Mouse (Mus musculus) thymus, postnatal 25 days (tissue): ENCODE measurements at regions not wholly inside any gene's neighbourhood (a gene's known extent, or its start where the extent isn't known, plus 50 kb on each side); places are given as distances from the start of the nearest gene placed in this dataset.

Source experiments
- DNase-seq: peaks from one replicate; pipeline ENCODE4 v3.0.0; 2022

DNA sequence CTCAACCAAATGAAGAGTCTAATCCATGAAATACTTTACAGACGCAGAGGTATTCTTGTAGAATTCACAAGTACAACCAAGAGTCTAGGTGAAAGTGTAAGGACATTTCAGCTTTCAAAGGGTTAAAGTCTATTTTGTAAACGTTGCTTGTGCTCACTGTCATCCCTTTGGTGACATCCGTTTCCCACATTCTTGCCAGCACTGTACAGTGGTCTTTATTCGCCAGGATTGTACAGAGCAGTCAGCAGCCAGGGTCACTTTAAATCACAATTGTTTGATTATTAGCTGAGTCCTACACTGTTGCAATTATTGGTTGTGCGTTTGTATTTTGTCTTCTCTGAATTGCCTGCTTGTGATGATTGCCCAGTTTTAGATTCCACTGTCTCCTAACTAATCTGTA lies 427.3 kb upstream of the Rgma start:
- DNase-seq, result no peak

DNA sequence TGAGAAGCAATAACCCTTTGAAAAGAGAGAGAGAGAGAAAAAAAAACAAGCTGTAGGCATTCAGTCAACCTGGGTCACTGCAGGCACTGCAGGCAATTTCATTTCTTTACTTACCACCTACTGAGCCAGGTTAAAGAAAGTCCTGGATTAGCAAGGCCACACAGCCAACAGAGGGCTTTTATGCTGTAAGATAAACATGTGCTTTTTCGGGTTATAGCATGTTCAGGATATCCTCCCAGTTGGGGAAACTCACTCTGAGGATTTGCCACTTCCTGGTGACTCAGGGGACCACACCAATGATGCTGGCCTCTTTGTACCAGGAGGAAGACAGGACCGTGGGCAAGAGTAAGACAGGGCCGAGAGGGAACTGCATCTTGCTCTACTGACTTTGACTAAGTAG lies 426.6 kb upstream of the Rgma start:
- no peak for DNase-seq

DNA sequence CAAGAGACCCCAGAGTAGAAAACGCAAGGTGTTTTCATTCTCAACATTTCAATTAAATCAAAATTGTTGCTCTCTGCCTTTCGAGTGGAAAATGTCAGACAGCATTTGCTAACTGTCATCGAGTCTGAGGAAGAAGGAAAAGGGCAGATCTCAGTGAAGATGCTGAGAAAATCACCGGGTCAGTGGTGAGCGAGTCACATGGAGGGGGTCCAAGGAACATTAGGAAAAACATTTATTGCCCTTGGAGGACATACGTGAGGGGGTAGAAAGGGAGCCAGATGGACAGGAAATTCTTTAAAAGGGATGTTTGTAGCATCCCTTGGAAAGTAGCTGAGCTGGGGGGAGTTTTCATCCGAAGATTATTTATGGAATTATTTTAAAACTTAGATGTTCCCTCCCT lies 425.4 kb upstream of the Rgma start:
- no peak for DNase-seq

DNA sequence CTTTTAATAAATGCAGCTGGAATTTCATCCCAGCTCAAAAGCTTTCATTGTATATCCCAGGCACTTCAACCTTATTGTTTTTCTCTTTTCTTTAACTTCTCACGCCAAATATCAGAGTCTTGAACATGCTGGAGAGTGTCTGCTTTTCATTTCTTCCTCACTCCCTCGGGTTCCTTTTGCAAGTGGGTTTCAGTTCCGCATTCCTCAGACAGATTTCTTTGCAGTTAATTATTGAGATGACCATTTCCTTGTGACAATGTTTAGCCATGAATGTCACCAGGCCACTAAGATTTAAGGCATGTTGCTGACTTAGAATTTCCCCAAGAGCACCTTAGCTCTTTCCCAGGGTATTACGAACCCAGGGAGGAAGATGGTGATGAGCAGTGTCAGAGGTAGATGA lies 417.6 kb upstream of the Rgma start:
- no peak for DNase-seq

DNA sequence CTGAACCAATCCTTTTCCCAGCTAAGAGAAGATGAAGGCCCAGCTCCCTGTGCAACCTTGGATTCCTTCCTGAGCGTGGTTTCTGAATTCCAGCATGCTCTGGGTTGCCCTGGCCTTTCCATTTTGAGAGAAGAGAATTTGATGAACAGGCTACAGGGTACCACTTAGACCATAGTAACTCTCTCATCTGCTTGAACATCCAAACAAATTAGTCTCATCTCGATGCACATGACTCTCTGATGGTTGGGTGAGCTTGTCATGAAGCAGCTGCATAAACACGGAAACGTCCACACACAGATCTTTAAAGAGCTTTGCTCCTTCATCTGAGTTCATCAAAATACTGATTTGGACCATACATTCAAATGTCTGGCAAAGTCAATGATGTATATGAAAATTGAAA lies 414.0 kb upstream of the Rgma start:
- DNase-seq, result no peak

DNA sequence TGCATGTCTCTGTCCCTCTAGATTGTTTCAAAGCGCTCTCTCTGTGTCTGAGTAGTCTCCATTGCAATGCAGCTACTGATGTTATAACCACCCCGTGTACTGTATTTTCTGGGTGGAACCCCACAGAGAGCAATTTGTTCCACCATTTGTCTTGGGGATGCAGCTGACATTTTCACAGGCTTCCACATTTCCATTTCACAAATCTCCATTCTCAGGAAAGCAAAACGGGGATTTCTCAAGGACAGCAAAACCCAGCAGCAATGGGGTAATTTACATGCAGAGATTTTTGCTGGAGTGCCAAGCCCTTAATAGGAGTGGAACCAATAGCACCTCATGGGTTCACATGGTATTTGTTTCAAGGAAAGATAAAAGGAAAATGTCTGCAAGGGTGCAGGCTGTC lies 412.5 kb upstream of the Rgma start:
- no peak for DNase-seq

DNA sequence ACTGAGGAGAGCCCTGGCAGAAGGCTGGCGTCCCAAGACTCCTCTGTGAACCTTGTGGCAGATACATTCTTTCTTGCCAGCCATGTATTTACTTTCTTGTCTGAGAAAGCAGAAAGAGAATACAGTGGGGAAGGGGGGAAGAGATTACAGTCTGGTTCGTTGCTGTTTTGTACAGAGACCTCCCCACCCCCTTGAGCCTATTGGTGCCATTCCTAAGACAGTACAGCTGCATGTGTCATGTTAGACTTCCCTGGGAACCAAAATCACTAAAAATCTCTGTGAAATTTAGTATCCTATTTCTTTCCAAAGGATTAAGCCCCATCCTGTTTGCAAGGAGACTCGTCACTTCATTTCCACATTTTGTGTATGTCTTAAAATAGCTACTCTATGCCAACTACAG lies 411.4 kb upstream of the Rgma start:
- no peak for DNase-seq

DNA sequence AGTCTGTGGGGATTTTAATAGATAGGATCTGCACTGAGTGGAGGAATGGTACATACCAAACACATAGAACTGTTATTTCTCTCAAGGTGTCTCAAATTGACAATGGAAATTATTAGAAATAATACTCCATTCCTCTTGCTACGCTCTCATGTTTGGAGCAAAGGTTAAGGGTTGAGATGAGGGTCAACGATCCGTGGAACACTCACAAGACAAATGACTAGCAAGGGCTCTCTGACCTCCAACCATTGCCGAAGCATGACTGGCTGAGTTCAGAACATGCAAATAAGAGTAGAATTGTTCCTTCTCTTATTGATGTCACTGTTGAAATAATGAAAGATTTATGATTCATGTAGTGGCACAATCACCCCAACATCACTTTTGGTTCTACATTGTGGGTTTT lies 407.1 kb upstream of the Rgma start:
- DNase-seq, result no peak

DNA sequence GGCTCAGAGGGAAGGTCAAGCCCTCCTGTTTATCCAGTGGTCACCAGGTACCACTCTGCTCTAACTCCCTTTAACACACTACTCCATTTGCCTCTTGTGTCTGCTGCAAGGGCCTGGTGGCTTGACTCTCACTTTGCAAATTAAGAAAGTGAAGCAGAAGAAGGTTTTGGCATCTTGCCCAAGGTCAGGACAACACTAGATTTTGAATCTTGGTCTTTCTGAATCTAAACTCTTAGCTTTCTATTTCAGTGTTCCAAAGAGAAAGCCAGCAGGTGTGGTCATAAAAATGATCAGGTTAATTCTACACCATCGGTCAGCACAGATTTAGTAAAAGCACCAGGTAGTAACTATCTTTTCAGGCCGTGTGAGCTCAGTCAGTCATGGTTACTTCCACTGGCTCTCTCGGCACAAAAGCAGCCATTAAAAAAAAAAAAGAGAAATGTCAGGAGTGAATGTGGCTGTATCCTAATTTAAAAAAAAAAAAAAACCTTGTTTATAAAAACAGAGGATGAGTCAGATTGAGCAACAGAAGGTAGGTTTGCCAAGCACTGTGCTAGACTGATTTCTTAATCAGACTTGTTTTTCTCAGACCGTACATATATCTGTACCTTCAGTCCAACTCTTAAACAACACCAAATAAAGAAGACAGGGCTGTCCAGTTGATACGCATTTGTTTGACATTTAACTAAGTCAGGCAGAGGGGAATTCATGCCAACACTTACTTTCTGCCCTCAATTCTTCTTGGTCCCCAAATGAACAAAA lies 403.6 kb upstream of the Rgma start:
- DNase-seq, result no peak

DNA sequence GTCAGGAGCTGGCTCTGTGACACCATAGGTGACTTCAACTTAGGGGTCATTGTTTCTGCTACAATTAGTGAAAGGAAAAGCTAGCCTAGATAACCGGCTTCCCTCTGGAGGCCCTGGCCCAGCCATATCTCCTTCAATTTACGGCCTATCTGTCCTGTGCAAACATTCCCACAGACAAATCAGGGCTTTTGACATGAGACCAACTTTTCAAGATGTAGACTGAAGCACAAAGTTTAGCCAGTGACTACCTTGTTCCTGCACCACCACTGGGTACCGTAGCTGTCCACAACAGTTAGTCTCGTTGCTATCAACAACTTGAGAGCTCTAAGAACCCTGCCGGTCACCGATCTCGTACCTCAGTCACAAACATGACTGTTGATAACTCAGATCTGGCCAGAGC lies 402.9 kb upstream of the Rgma start:
- no peak for DNase-seq

DNA sequence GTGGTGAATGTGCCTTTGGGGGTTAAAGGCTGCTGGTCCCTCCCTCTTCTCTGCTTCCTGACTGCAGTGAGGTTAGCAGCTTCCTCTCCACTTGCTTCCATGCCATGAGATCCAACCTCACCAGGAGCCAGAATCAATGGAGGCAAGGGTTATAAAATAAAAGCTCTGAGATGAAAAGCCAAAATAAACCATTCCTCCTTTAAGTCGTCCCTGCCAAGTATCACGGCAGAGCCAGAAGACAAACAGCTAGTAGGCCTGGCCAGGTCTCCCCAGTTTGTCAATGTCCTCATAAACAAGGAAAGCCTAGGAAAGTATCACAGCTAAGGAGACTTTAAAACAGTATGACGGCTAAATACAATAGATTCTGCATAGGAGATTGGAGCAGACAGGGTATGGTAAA lies 401.5 kb upstream of the Rgma start:
- no peak for DNase-seq

DNA sequence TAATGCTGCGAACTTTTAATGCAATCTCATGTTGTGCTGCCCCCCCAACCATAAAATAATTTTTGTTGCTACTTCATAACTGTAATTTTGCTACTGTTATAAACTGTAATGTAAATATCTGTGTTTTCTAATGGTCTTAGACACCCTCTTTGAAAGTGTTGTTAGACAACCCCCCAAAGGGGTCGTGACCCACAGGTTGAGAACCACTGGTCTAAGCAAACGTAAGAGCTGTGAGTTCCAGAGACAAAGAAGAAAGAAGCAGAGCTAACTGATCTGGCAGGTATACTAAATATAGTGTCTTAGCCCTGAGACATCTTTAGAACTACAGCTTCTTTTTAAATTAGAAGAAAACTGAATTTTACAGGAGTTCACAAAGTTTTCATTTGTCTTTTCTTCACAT lies 400.9 kb upstream of the Rgma start:
- DNase-seq, result no peak

DNA sequence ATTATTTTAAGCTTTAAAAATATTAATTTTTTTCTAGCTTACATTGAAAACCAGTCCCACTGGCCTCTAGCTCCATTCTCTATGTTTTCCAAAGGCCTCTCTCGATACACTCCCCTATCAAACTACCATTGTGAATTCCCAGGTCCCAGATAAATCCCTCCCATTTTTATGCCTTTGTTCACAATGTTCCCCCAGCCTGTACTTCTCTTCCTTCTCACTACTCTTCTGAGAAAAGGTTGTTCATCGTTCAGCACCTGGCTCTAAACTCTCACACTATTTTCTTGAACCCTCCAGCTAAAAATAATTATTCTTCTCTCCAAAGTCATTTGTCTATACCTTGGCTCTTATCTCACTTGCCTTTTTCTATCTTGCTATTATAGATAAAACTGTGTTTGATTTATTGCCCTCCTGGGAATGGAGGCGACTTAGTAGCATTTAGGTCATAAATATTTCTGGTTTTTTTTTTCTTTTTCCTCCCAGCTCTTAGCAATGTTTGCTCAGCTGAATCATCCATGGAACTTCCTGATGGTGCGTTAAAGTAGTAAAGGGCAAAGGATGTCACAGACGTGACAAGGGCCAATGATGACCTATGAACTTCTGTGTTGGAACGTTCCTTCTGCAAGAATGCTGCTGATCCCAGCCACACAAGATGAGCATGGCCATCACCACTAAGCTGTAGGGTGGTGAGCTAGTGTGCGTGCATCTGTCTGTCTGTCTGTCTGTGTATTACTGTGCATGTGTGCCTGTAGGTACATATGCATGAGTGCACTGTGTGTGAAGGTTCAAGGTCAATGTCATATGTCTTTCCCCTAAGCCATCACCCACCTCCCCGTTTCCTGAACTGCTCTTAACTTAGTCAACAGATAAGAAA lies 384.5 kb upstream of the Rgma start:
- DNase-seq, result no peak

DNA sequence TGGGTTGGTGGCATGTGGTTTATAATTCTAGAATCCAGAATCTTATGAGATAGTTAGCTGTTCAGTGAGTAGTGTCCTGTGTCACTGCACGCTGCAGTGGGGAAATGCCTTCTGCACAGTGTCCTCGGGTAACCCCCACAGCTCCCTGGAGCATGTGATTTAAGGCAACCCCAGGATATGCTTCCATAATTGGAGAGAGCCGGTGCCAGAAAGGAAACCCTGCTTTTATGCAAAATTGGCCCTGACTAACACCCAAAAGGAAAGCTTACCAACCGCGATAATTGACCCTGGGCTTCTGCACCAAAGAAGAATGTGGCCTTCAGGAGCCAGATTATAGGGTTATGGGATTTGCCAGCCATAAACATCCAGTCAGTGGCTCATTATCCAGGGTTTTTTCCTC lies 376.9 kb upstream of the Rgma start:
- no peak for DNase-seq

DNA sequence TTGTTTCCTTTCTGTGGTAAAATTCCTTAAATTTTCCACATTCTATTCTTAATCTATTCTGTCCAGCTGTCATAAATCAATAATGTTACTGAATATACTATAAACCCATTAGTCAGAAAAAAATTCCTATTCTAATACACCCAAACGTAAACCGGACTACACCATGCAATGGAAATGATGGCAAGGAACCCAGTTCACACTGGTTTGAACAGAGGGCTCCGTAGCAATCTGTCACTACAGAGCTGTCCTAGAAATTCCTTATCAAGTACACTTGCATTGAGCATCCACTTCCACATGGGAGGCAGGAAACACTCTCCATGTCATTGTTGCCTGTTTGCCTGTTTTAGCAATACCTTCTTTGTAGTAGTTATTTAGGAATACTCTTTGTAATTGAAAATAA lies 356.2 kb upstream of the Rgma start:
- no peak for DNase-seq

DNA sequence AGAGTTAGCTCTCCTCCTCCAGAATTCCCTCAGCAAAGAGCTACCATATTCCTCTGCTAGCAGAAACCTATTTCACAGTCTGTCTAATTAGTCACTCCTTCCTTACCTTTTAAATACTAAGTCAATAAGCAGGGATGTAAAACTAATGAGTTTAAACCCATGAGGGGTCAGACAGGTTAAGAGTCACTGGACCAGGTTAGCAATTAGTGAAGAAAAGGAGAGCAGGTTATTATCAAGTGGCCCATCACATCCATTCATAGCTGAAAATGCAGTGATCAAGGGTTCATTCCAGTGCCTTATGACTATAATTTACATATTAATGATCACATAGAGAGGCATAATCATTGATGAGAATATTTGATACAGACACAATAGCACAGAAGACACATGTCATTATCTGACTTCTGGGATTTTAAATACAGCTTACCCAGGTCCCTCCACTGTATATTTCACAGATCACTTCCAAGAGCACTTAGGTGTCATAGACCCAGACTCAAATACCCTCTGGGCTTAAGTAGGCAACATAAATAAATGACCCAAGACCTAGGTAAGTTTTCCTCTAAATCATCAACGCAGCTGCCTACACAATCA lies 355.4 kb upstream of the Rgma start:
- DNase-seq, result no peak

DNA sequence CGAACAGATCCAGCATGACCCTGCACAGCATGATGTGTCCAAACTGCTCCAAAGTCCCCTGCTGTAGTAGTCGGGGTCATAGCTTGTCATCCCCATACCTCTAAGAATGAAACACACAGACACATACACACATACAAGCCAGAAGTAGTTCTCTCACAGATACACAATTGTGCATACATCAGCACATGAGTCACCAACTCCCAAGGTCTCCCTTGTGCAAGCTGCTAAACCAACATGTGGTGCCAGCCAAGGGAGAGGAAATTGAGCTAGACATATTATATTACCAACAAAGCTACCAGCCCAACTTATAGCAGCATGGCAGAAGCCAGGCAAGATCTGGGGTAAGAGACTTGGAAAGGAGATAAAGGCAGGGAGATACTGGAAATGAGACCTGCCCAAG lies 353.5 kb upstream of the Rgma start:
- DNase-seq, result no peak

DNA sequence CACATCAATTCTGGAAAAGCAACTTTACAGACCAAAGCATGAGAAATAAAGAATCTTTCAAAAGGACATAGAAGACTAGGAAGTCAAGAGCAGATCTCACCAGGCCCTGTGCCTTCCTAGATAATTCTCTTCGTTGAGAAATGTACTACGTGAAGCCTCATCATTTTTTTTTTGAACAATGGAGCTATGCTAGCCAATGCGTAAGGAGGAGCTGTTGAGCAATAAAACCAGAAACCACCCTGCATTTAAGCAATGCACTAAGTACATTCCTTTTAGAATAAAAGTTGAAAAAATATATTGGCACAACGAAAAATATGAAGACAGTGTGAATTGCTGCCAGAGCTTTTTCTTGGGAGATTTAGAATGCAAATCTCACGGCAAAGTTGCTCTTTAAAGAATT lies 349.7 kb upstream of the Rgma start:
- no peak for DNase-seq

DNA sequence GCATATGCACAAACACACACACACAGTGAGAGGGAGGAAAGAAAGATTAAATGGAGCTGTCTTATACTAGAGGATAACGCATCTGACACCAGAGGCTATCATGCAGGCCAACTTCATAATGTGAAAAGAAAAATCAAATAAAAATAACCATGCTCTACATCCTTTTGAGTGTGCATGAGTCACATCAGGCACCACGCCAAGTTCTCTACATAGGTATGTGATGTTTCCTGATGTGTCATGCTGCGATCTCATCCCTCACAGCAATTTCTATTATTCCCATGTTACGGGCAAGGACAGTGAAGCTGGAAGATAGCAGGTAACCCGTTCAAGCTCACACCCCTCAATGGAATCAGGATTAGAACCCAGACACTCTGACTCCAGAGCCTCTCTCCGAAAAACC lies 346.4 kb upstream of the Rgma start:
- DNase-seq, result no peak

DNA sequence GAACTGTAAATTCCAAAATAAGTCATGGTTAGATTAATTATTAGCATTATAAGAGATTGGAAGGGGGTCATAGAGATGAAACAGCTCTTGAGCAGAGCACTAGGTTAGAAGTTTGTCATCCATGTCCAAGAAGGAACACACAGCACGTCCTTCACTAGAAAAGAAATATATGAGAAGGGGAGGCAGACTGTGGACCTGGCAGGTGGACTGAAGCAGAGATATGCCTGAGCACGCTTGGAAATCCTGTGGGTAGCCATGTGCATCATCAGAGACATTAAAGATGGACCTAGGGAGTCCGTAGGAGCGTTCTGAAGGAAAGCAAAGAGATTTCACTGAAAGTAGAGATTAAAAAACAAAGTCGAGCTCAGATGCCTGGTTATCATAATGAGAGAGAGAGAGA lies 343.9 kb upstream of the Rgma start:
- DNase-seq, result no peak

DNA sequence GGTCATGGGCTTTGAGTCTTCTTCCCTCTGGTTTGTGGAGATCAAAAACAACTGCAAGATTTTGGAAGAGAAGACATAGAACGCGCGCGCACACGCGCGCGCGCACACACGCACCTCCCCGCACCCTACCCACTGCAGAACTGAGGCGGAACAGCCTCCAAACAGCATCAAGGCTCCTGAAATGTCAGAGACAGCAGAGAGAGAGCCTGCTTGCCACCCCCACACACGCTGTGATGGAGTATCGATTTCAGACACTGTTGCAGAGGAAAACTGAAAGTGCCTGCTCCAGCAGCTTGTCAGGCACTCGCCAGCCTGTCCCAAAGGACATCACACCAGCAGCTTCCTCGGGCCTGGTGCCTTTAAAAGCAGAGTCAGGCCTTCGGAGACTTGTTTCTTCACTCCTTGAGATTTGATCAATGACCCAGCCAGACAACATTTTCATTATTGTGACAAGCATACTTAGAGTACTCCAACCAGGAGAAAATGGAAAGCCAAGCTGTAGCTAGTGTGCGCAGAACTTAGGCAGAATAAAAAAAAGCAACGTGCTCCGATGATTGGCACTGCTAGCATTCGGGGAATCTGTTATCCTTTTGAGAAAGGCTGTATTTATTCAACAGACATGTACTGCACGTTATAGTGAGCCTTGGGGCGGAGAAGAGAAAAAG lies 342.9 kb upstream of the Rgma start:
- no peak for DNase-seq

DNA sequence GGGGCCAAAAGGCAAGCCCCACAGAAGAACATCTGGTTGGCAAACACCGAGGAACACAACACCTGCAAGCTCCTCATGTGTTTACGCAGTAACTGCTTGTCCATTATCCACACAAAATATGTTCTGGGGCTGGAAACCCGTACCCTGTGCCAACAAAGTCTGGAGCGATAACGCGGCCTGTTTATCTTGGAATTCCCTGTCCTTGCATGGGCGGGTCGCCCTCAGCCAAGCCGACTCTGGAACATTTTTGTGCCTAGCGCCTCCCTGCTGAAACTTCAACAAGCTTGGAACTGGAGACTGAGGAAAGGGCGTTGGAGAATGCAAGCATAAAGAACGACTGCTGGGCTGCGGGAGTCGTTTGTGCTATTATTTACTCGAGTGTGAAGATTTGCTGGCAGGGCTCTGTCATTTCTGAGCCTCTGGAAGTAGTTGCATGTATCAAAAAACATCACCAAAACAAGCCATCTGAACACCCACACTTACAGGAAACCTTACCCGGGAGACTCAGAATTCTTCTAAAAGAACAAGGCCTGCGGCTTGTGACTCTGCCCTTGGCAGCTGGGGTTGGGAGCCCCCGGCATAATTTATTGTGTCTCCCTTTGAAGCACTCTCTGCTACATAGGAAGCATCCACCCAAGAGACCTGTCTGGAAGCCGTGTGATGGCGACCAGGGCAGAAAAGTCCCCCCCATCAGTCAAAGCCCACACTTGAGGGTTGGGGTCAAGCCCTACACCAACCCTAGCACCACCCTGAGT lies 338.3 kb upstream of the Rgma start:
- no peak for DNase-seq

DNA sequence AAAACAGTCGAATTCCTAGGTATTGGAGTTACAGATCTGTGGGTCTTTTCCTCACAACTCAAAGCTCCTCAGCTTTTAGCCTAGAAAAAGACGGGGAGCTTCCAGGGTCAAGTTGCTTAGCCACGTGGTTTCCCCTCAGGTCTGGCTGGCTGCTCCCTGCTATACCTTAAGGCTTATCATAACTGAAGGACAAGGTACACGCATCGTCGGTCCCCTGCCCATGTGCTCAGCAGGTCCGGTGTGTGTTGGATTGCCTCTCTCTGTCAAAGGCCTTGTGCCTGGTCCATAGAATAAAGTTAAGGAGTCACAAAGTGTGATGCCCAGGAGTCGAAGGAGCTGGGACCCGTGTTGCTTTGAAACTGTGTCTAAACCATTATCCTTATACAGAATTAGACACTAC lies 337.7 kb upstream of the Rgma start:
- DNase-seq, result no peak
